Mouse (Mus musculus): ENCODE measurements at regions not wholly inside any gene's neighbourhood (a gene's known extent, or its start where the extent isn't known, plus 50 kb on each side); places are given as distances from the start of the nearest gene placed in this dataset.

DNA sequence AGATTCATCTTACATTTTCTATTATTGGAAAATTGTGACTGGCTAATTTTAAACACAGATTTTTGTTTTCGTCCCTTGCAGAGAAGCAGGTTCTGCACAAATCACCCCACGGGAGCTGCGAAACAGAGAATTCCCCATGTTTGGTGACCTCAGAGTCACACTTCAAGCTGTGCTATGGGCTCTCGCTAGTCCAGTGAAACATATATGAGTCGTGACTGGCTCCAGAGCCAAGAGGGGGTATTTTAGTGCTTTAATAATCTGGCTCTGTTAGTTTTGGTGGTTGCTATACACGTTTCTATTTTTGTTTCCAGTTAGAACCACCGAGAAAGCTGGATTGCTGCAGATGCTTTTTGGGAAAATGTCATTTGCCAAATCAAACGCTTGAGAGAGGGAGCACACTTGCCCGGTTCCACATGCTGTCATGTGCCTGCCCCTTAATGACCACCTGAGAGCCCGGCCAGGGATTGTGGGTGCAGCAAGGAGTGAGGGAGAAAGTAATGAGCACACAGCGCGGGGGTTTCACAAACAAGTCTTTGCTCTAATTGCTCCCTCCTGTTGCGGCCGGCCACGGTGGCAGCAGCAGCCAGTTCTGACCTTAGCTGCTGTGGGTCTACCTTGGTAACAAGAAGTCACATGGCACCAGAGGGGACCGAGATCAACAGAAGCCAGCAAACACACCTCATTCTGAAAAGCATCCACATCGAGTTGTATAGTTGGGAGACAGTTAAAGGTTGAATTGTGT lies 394.4 kb upstream of the Tmpo start:
- Histone ChIP-seq H3K9ac (ENCODE audit: low read depth, low read length) (no peak overlapping the region), H3K79me2 (ENCODE audit: control insufficient read depth, insufficient read depth, low read length) (no peaks in the 10 kb centered on the region), H3K4me3 (ENCODE audit: insufficient read depth, low read depth, low read length) (no peak overlapping the region), H3K27ac (replicated peaks; ENCODE audit: insufficient read depth, low read depth, low read length) (no peak overlapping the region), H3K4me1 (ENCODE audit: control insufficient read depth, insufficient read depth, low read length) (no peaks in the 10 kb centered on the region), H3K36me3 (ENCODE audit: control insufficient read depth, insufficient read depth, low read length) (no peaks in the 10 kb centered on the region), H3K27me3 (ENCODE audit: control insufficient read depth, insufficient read depth, low read length) (no peaks in the 10 kb centered on the region)
- 78% methylated on average over 17 of the region's 17 CpGs for WGBS
- no peak for DNase-seq (ENCODE audit: extremely low read depth, low read depth, low spot score)
- TF ChIP-seq POLR2A (IDR thresholded peaks at IDR 0.05; ENCODE audit: extremely low read depth, insufficient read depth, low read length) (no peak), CTCF (IDR thresholded peaks at IDR 0.05; ENCODE audit: low read depth, low read length) (no peak)

DNA sequence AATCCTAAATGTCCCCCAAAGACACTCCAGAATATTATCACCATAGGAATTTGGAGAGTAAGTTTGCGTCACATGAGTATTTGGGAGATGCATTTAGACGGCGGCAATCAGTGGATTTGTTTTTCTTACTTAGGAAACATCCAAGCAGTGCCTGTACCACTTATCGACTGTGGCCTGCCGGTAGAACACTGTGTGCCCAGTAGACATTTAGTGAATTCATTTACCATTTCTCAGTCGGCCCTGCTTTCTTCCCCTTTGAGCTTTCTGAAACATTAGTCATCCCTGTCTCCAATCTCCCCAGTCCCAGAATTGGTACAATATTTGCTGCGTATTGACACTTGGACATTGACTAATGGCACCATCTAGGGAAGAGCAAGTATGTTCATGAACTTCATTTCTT lies 391.7 kb upstream of the Tmpo start:
- Histone ChIP-seq H3K36me3 (ENCODE audit: control insufficient read depth, insufficient read depth, low read length) (no peaks in the 10 kb centered on the region), H3K9ac (ENCODE audit: low read depth, low read length) (no peak overlapping the region), H3K27ac (replicated peaks; ENCODE audit: insufficient read depth, low read depth, low read length) (no peak overlapping the region), H3K4me1 (ENCODE audit: control insufficient read depth, insufficient read depth, low read length) (no peaks in the 10 kb centered on the region), H3K27me3 (ENCODE audit: control insufficient read depth, insufficient read depth, low read length) (no peaks in the 10 kb centered on the region), H3K4me3 (ENCODE audit: insufficient read depth, low read depth, low read length) (no peak overlapping the region), H3K79me2 (ENCODE audit: control insufficient read depth, insufficient read depth, low read length) (no peaks in the 10 kb centered on the region)
- no peak for TF ChIP-seq POLR2A (IDR thresholded peaks at IDR 0.05; ENCODE audit: extremely low read depth, insufficient read depth, low read length)
- no peak for TF ChIP-seq CTCF (IDR thresholded peaks at IDR 0.05; ENCODE audit: low read depth, low read length)
- 85% methylated on average over 7 of the region's 7 CpGs for WGBS
- no peak for DNase-seq (ENCODE audit: extremely low read depth, low read depth, low spot score)

DNA sequence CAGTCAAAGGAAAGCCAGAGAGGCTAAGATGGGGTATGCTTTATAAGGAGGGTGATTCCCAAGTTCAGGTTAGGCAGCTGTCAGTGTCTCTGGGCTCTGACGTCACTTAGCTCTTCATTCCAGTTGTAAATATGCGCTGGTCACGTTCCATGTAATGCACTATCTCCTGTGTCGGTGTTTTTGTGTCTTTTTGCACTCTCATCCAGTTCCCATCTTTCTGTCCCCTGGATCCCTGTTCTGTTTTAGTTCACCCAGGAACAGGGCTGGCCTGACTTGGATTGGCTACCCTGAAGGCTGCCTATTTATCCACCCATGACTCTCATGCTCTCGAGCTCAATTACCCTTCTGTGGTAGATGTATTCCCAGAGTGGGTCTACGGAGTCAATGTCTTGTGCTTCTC lies 387.9 kb upstream of the Tmpo start:
- no peaks in the 10 kb centered on the region for H3K36me3 ChIP-seq (ENCODE audit: control insufficient read depth, insufficient read depth, low read length)
- no peak for TF ChIP-seq CTCF (IDR thresholded peaks at IDR 0.05; ENCODE audit: low read depth, low read length)
- TF ChIP-seq POLR2A (IDR thresholded peaks at IDR 0.05; ENCODE audit: extremely low read depth, insufficient read depth, low read length), result no peak
- no peaks in the 10 kb centered on the region for H3K4me1 ChIP-seq (ENCODE audit: control insufficient read depth, insufficient read depth, low read length)
- H3K27ac ChIP-seq (replicated peaks; ENCODE audit: insufficient read depth, low read depth, low read length), result no peak overlapping the region
- H3K9ac ChIP-seq (ENCODE audit: low read depth, low read length), result no peak overlapping the region
- no peaks in the 10 kb centered on the region for H3K27me3 ChIP-seq (ENCODE audit: control insufficient read depth, insufficient read depth, low read length)
- WGBS, result 84% methylated on average over 6 of the region's 6 CpGs
- H3K79me2 ChIP-seq (ENCODE audit: control insufficient read depth, insufficient read depth, low read length), result no peaks in the 10 kb centered on the region
- DNase-seq (ENCODE audit: extremely low read depth, low read depth, low spot score), result no peak
- no peak overlapping the region for H3K4me3 ChIP-seq (ENCODE audit: insufficient read depth, low read depth, low read length)

DNA sequence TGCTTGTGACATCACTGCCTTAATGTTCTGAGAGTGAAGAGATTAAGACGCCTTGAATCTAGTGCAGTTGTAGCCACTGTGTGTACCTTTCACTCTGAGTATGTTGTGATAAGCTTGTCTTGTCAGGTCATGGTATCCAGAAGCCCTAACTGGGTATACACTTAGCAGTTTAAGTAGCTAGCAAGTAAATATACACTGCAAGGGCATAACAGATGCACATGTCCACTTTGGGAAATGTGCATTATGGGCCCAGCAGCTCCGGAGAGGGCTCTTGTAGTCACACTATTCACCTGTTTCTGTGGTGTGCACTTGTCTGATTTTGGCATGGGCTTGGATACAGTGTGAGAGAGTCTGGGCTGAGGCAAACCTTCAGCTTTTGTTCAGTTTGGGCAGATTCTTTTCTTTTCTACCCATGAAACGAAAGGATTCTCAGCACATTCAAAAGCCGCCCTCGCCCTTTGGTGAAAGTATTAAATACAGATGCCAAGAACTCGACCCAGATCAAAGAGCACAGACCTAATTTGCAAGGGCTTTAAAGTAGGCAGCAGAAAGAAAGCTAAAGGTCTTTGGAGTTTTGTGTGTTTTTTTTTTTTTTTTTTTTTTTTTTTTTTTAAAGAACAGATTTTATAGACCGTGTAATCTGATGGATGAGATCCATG lies 385.1 kb upstream of the Tmpo start:
- no peak overlapping the region for H3K9ac ChIP-seq (ENCODE audit: low read depth, low read length)
- no peak overlapping the region for H3K27ac ChIP-seq (replicated peaks; ENCODE audit: insufficient read depth, low read depth, low read length)
- H3K27me3 ChIP-seq (ENCODE audit: control insufficient read depth, insufficient read depth, low read length), result no peaks in the 10 kb centered on the region
- H3K4me1 ChIP-seq (ENCODE audit: control insufficient read depth, insufficient read depth, low read length), result no peaks in the 10 kb centered on the region
- 77% methylated on average over 7 of the region's 7 CpGs for WGBS
- no peaks in the 10 kb centered on the region for H3K79me2 ChIP-seq (ENCODE audit: control insufficient read depth, insufficient read depth, low read length)
- no peak overlapping the region for H3K4me3 ChIP-seq (ENCODE audit: insufficient read depth, low read depth, low read length)
- TF ChIP-seq CTCF (IDR thresholded peaks at IDR 0.05; ENCODE audit: low read depth, low read length), result no peak
- TF ChIP-seq POLR2A (IDR thresholded peaks at IDR 0.05; ENCODE audit: extremely low read depth, insufficient read depth, low read length), result no peak
- no peak for DNase-seq (ENCODE audit: extremely low read depth, low read depth, low spot score)
- H3K36me3 ChIP-seq (ENCODE audit: control insufficient read depth, insufficient read depth, low read length), result no peaks in the 10 kb centered on the region

DNA sequence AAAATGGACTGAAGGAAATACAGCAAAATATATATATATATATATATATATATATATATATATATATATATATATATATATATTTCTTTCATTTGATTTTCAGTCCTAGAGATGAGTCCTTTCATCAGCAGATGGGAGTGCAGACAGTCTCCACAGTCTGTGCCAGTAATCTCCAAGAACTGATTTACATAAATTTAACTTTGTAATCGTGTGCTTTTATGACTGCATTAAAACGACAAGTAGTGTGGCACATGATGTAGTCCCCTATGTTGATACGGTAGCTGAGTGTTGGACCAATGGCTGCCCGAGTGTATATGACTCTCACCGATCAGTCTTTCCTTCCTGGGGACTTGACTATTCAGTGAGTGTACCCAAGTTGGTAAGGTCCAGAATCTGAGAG lies 378.2 kb upstream of the Tmpo start:
- TF ChIP-seq CTCF (IDR thresholded peaks at IDR 0.05; ENCODE audit: low read depth, low read length) (no peak), POLR2A (IDR thresholded peaks at IDR 0.05; ENCODE audit: extremely low read depth, insufficient read depth, low read length) (no peak)
- Histone ChIP-seq H3K9ac (ENCODE audit: low read depth, low read length) (no peak overlapping the region), H3K4me1 (ENCODE audit: control insufficient read depth, insufficient read depth, low read length) (no peaks in the 10 kb centered on the region), H3K27me3 (ENCODE audit: control insufficient read depth, insufficient read depth, low read length) (no peaks in the 10 kb centered on the region), H3K4me3 (ENCODE audit: insufficient read depth, low read depth, low read length) (no peak overlapping the region), H3K27ac (replicated peaks; ENCODE audit: insufficient read depth, low read depth, low read length) (no peak overlapping the region), H3K36me3 (ENCODE audit: control insufficient read depth, insufficient read depth, low read length) (no peaks in the 10 kb centered on the region), H3K79me2 (ENCODE audit: control insufficient read depth, insufficient read depth, low read length) (no peaks in the 10 kb centered on the region)
- 91% methylated on average over 5 of the region's 5 CpGs for WGBS
- DNase-seq (ENCODE audit: extremely low read depth, low read depth, low spot score), result no peak

DNA sequence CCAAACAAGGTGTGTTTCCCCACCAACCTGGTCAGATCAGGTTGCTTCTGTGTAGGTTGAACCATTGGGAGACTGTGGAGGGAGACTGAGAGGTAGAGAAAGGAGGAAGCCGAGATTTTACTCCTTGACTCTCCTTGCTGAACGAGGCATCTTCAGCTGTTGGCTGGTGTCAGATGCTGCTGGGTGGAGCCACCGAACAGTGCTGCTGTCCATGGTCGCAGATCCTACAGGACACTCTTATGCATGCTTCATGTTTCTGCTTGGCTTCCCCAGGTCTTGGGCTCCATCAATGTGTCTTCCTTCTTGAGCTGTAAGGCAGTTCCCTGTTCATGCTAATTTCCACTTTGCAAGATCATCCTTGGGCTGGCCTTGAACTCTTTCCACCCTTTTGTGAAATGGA lies 367.0 kb upstream of the Tmpo start:
- no peak overlapping the region for H3K27ac ChIP-seq (replicated peaks; ENCODE audit: insufficient read depth, low read depth, low read length)
- H3K4me3 ChIP-seq (ENCODE audit: insufficient read depth, low read depth, low read length), result no peak overlapping the region
- no peak for TF ChIP-seq POLR2A (IDR thresholded peaks at IDR 0.05; ENCODE audit: extremely low read depth, insufficient read depth, low read length)
- no peak for TF ChIP-seq CTCF (IDR thresholded peaks at IDR 0.05; ENCODE audit: low read depth, low read length)
- DNase-seq (ENCODE audit: extremely low read depth, low read depth, low spot score), result no peak
- H3K36me3 ChIP-seq (ENCODE audit: control insufficient read depth, insufficient read depth, low read length), result no peaks in the 10 kb centered on the region
- H3K27me3 ChIP-seq (ENCODE audit: control insufficient read depth, insufficient read depth, low read length), result no peaks in the 10 kb centered on the region
- 41% methylated on average over 4 of the region's 4 CpGs for WGBS
- H3K4me1 ChIP-seq (ENCODE audit: control insufficient read depth, insufficient read depth, low read length), result no peaks in the 10 kb centered on the region
- H3K9ac ChIP-seq (ENCODE audit: low read depth, low read length), result no peak overlapping the region
- H3K79me2 ChIP-seq (ENCODE audit: control insufficient read depth, insufficient read depth, low read length), result no peaks in the 10 kb centered on the region

Data from liver, adult 2 months (tissue).